Mouse (Mus musculus): ENCODE measurements around the gene Umodl1.

GRCm38 (mm10) chr17:31002613-31003012 lies 48.2 kb downstream of the Umodl1 start:
- TF ChIP-seq POLR2A (IDR thresholded peaks at IDR 0.05; ENCODE audit: extremely low read depth, insufficient read depth, low read length) (no peak), CTCF (IDR thresholded peaks at IDR 0.05; ENCODE audit: low read depth, low read length) (no peak)
